Mouse (Mus musculus): ENCODE results near the gene Duxbl1.
"Not testable (repeated sequence)": the region's sequence is repeated elsewhere in the genome, so short reads cannot be mapped to it uniquely, and the experiment has no call there.

Duxbl1 gene

DNA sequence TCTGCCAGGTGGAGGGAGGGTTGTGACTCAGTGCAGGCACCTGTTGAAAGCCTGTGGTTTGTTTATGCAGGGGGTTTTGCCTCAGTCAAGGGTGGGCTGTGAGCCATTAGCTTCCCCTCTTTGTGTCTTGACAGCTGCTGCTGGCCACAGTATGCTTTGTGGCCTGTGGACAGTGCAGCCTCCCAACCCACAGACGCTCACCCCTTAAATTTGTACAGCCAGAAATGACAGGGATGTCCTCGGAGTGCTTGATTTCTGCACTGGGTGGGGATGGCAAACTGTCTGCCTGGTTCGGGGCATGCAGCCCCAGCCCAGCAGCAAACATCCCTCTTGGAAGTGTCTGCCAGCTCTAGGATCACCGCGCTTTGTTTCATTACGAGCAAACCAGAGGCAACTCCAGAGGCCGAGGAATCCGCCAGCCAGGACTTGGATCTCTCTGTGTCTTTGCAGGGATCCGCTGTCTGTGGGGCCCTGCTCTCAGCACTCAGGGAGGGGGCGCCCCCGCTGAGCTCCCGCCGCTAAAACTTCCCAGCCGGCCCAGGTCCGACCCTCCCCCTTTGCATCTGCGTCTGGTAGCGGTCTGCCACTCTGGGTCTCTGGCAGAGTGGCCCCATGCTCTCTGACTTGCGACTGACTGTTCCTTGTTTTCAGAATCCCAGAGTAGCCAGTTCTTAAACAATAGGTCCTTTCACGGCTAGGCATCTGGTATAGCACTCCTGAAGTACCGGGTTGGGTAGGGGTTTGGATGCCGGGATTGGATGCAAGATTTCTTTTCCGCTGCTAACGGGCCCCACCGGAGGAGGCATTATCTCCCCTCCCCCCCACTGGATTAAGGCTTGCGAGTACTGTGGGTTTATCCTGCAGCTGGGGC, at the start of gene Duxbl1:
Duxbl1 (plus strand) TSS at position 207 of the 871 bp plus-strand sequence.
- not testable (repeated sequence) for DNase-seq (ENCODE audit: low read depth)

DNA sequence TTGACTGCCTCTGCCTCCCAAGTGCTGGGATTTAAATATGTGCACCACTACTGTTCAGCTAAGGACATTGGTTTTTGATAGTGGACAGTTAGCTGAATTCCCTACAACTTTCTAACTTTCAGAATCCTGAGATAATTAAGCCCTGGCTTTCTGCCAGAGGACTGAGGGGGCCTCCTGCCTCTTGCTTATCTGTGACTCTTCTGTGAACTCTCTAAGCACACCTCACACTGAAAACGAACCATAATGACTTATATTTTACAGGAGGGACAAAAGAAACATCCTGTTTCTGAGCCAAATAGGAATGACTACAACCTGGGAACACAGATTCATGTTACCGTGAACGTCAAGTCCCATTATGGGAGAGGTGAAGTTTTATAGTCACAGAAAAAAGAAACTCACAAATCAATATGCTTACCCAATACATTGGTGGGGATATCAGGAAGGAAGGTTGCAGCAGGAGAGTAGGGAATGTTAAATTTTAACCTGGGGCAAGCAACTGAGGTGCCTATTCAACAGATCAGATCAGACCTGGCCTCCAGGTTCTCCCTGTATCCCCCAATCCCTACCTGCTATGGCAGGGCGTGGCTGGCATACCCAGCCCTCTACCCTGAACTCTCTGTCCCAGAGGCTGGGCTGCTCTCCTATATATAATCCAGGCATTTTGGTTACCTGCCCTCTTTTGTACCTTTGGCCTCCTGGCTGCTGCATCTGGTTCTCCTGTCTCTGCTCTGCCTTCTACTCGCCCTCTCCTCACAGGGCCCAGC, 41.3 kb upstream of the Duxbl1 start:
- not testable (repeated sequence) for DNase-seq (ENCODE audit: low read depth)

DNA sequence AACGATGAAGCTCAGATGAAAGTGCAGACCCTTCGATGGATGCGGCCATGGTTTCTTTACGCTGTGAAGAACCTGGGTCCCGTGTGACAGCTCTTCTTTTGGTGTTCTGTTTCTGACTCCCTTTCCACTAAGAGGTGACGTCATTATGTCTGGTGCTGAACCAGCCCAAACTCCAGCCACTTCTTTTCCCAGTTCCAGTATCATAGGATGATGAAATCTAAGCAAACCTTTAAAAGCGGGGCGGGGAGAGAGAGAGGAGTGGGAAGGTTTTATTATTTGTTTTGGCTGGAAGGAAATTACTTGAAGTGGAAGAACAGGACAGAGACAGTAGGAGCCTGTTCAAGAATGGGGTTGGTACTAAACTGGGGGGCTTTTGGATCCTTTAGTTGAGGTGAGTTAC, 40.4 kb upstream of the Duxbl1 start, which contains the start of gene Cphx1:
Cphx1 (plus strand) TSS at position 301 of the 400 bp plus-strand sequence.
- DNase-seq (ENCODE audit: low read depth), result not testable (repeated sequence)

DNA sequence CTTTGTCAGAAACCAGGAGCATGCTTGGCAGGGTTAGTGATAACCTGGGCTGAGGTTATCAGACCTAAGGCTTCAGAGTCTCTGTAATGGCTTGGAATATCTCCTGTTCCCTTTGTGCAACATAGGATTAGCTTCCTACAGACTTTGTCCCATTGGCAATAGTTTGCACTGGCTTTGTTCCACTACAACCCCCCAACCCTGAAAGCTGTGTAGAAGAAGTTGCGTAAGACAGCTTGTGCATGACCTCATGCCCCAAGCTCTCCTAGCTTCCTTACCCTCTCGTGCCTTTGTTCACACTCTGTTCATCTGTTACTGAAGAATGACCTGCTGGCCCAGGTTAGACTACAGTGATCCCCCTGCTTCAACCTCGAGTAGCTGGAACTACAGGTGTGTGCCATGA, 20.5 kb upstream of the Duxbl1 start:
- DNase-seq (ENCODE audit: low read depth), result not testable (repeated sequence)

DNA sequence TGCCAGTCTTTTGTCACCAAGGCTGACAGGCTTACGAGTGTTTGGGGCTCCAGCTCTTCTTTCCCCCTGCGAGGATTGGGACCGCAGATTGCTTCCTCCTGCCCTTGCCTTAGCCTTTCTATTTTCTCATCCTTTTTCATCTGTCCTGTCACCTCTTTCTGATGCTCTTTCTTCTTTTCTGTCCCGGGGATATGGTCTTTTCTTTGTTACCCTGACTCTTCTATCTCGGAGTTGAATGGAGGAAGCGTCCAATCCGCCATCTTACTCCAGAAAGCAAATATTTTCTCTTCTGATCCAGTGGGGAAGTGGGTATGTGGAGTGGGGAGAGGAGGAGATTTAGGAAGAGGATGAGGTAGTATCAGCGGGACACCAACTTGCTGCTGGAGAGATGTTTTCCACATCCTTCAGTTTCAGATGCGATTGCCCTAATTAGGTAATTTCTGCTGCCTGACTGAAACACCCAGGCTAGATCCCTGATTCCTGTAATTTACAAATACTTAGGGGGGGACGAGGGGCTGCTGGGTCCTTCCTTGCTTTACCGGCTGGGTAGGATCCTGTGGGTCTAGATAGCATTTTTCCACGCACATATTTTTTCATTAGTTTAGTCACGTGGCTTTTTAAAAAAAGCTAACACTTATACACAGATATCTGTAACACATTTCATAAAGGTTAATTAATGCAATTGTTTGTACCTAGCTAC, 1.0 kb downstream of the Duxbl1 start:
- not testable (repeated sequence) for DNase-seq (ENCODE audit: low read depth)

DNA sequence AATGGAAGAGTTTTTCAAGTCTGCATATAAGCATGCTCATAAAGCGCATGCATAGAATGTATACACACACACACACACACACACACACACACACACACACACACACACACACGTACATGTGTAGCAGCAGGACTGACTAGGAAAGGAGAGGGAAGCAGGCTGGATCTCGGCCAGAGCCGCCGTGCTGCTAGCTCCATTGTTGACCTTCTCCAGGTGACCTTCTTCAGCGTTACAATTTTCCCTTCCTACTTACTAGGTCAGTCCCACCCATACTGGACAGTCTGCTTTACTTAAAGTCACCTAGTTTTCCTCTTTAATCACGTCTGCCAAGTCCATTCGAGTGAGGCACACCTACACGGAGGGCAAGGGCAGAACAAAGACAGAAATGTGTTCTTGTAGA, 3.5 kb downstream of the Duxbl1 start:
- DNase-seq (ENCODE audit: low read depth), result not testable (repeated sequence)

DNA sequence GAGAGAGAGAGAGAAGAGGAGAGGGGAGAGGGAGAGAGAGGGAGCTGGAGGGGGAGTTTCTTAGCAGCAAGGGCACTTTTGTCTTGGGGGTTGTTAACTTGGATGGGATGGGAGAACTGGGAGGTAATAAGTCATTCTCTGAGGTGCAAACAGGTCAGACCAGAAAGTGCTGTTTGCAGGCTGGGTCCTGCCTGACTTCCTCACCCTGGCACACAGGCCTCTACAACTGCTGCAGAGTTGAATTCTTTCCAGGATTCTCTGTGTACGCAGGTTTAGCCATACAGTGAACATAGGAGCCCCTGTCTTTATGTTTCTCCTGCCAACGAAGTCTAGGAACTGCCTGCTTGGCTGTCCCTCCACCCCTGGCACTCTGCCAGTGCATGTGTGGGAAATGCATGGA, 29.1 kb downstream of the Duxbl1 start:
- DNase-seq (ENCODE audit: low read depth), result not testable (repeated sequence)

DNA sequence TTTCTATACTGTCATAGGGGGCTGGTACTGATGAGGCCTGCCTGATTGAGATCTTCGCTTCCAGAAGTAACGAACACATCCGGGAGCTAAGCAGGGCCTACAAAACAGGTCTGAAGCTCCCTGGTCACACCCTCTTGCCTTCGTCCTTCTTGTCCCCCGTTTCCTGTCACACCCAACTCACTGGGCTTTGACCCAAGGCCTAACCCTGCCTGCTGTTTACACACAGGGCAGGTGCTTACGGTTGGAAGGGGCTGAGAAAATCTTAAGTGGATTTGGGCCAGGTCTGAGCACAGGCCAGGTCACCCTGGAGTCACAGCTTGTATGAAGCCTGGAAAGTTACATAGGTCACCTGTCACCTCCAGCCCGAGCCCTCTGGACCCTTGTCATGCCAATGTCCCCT, 38.0 kb downstream of the Duxbl1 start:
- not testable (repeated sequence) for DNase-seq (ENCODE audit: low read depth)

DNA sequence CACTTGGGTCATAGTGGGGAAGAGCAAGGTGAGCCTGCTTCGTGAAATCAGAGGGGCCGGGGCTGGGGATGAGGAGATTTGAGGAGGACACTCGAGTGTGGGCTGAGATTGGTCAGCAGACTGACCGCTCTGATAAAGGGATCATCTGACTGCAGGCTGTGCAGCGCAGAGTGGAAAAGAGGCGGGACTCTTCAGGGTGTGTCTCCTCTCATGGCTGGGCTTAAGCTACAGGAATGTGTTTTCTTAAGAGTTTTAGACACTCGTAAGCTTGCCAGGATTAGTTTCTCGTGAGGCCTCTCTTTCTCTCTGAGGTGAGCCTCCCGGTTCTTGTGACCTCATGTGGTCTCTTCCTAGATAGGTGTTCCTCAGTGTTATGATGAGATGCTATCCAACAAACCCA, 43.2 kb downstream of the Duxbl1 start:
- DNase-seq (ENCODE audit: low read depth), result not testable (repeated sequence)

DNA sequence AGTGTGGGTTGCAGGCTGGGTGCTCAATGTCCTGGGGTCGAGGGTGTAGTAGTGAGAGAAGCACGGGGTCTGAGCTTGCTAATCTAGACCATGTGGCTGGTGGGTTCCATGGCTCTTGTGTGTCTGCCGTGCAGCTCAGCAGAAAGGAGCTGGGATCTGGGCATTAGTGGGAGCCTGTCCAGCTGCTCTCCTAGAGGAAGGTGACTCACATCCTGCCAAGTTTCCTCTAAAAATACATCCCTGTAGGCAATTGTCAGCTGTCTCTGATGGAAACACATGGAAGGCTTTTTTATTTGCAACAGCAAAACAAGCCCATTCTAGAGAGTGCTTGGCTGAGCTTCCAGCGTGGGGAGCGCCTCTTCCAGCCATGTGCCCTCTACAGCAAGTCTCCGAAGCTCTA, 44.5 kb downstream of the Duxbl1 start:
- DNase-seq (ENCODE audit: low read depth), result not testable (repeated sequence)

DNA sequence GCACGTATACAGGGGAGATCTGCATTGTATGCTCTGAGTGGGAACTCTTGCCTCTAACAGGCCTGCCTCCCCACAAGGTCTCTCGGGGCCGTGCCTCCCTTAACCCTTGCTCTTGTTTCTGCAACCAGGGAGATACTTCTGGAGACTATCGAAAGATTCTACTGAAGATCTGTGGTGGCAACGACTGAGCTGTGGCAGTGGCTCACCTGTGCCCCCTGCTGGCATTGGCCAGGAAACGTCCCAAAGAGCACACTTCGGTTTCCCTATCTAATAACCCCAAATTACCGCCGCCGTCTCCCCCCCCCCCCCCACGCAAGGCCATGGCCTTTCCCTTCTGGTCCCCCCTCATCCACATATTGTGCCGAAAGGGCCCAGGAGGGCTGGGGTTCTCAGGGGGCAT, 47.3 kb downstream of the Duxbl1 start:
- DNase-seq (ENCODE audit: low read depth), result not testable (repeated sequence)

DNA sequence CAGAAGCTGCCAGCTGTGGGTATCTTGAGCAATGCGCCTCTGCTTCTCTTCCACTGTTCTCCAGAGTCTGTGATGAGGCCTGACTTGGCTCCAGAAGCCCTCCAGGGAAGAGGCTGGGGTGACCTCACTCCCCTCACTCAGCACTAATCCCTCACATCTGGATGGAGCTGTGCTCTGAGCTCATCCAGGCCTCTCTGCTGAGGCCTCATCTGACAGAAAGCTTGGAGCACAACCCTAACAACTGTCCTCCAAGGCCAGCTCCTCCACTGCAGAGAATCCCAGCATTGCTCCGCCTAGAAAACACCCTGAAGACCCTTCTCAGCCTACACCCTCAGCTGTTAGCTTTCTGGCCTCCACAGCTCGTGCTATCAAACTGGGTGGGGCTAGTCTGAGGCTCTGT, 56.0 kb downstream of the Duxbl1 start:
- DNase-seq (ENCODE audit: low read depth), result not testable (repeated sequence)

DNA sequence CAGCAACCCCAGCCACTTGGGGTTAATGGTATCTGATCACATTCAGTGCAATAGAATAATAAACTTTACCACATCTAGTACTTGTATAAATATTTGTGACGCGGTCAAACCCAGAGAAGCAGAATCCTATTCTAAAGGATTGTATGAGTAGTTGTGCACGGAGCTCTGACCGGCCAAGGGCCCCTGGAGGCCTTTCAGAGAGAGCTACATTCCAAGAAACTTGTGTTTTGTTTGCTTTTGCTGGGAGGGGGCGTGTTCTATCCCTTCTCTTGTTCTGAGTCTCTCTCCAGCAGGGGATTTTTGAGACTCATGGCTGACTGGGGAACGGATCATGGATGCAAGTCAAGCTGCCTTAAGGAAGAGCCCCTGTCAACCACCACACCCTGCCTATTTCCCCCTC, 57.1 kb downstream of the Duxbl1 start:
- DNase-seq (ENCODE audit: low read depth), result not testable (repeated sequence)

Measured in c-Kit-positive CD71-negative TER-119-negative erythroid progenitor cells, embryonic 14.5 days (primary cell).